Mouse (Mus musculus) megakaryocyte, embryonic 14.5 days (primary cell): ENCODE results near the gene Cgnl1.

Source experiments
- FLI1 ChIP-seq: IDR thresholded peaks from 2 replicates; pipeline ENCODE4 v1.6.1; 2012; ENCODE audit warnings: low read length, inconsistent platforms, mixed read lengths
- GATA1 ChIP-seq: IDR thresholded peaks from 3 replicates; pipeline ENCODE4 v1.6.1; 2012; ENCODE audit warnings: mixed read lengths, low read length, inconsistent platforms, borderline replicate concordance

GRCm38 (mm10) chr9:71694223-71694622 lies 77.2 kb downstream of the Cgnl1 start:
- no peak for TF ChIP-seq GATA1
- no peak for TF ChIP-seq FLI1
